Mouse (Mus musculus) thymus, postnatal 10 days (tissue): ENCODE data around the gene Krt33a.

Experiments
- DNase-seq, 2 experiments: peaks; one replicate each; pipeline ENCODE4 v3.0.0; 2021; ENCODE audit warnings: low spot score in 2 of 2

Krt33a gene

DNA sequence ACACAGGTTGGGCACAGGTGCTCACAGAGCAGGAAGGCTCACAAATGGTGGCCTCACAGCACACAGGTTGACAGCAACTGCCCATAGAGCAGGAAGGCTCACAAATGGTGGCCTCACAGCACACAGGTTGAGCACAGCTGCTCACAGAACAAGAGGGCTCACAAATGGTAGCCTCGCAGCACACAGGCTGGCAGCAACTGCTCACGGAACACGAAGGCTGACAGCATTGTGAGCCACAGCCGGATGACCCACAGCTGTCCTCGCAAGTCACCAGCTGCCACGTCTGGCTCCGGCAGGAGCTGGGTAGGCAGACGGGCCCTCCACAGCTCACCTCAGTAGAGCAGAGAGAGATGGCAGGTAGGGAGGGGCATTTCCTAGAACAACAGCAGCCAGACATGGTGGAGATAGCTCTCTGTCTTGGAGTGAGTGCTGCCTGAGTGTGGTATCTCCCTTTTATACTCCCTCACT is 29.8 kb downstream of the Krt33a start, which contains the start of gene Krtap16-1:
TSS of gene Krtap16-1 (minus strand) at position 418 of the 468 bp plus-strand sequence.
- no peak for DNase-seq

DNA sequence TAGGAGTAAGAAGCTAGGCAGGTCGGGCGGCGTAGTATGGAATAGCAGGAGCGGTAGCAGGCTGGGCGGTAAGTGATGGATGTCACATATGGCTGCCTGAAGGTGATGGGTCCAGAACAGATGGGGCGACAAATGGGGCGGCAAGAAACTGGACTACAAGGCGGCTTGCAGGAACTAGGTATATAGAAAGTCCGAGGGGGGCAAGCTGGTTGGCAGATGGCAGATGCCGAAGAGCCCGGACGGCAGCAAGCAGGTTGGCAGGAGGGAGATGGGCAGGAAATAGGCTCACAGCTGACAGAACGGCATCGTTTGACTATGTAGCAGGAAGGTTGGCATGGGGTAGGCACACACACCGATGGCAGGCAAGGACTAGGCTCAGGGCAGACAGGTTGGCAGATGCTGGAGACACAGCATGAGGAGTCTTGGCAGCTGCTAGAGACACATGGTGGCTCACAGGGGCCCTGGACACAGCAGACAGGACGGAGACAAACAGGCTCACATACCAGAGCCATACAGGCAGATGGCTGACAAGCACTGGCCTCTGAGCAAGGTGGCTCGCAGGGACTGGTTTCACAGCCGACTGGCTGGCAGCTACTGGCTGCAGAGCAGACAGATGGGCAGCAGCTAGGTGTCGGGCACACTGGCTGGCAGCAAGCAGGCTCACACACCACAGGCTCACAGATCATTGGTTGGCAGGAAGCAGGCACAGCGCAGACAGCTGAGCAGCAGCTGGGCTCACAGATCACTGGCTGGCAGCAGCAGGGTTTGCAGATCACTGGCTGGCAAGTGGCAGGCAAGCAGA is 30.5 kb downstream of the Krt33a start:
- no peak for DNase-seq

DNA sequence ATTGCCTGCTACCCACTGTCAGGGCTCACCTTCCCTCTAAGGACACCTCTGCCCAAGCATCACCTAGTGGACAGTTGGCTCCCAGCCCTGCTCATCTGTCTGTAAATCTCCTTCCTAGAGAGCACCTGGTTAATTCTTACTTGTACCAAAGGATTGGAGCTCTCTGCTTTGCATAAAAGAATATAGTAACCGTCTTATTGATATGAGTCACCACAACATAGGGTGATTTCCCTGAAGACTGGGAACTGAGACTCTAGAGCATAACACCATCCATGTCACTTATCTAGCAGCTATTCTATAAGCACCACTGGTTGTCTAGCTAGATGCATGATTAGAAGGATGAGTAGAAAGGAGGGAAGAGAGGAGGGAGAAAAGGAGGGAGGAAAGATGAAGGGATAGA is 32.6 kb downstream of the Krt33a start:
- no peak for DNase-seq

DNA sequence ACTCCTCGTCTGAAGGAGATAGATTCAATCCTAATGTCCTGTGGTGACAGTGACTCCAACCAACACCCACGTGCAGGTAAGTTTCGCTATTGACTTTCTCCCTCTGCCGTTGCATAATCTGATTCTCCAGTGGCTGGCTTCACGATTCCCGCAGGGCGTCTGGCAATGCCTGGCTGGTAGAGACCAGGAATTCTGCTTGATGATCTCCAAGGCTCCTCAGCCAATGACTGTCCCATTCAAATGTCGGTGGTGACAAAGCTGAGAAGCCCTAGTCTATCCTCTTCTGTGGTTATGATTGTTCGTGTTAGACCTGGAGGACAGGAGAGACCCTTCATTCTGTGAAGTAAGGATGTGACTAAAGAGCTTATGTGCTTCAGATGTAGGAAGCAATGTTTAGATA is 33.3 kb downstream of the Krt33a start:
- no peak for DNase-seq

DNA sequence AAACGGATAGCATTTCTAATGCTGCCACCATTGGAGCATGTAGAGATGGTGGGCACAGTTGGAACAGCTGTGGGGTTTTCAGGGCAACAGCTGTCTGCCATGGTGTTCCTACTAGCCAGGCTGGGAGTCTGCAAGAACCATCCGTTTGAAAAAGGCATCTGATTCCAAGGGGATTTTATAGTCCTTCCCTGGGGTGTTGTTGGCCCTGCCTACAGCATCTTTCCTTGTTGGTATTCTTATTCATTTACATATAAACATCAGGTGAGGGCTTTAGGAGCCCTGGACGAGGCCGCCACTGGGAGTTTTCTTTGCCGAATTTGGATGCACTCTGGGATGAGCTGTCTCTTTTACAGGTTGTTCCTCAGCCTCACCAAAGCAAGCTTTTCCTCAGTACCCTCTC is 37.1 kb downstream of the Krt33a start, which contains the start of gene Krtap29-1:
TSS of gene Krtap29-1 (minus strand) at position 101 of the 400 bp plus-strand sequence.
- DNase-seq, result no peak

GRCm38 (mm10) chr11:99965961-99966360 is 50.1 kb downstream of the Krt33a start:
- DNase-seq, result no peak

GRCm38 (mm10) chr11:99964213-99964612 is 51.8 kb downstream of the Krt33a start:
- no peak for DNase-seq
